Mouse (Mus musculus): Measurements from ENCODE around the gene Prdx2. TPM values are rescaled to one million over a fixed set of nuclear protein-coding genes. Genes with fewer than 3 reads are reported as not detected.

Gene Prdx2
- total RNA-seq, 2 experiments from 2014 or later, result 151 to 245 TPM

DNA sequence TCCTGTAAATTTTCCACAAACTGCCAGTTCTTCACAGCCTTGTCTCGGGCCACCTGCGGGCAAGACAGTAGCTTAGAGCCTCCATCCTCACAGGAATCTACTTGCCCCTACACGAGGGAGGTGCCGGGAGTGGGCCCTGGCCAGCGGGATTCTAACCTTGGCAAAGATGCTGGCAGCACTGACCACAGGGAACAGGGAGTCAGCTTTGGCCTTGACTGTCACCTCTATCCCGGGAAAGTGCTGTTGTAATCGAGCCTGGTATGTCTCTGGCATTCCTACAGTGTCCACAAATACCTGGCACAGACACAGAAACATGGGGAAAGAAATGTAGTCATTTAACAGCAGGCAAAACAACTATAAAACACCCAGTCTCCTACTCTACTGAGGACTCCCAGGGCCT, 9.6 kb upstream of the Prdx2 start:
- no peak overlapping the region for H3K27ac ChIP-seq
- intact Hi-C loops (cut with DNase I), result no loop called here

DNA sequence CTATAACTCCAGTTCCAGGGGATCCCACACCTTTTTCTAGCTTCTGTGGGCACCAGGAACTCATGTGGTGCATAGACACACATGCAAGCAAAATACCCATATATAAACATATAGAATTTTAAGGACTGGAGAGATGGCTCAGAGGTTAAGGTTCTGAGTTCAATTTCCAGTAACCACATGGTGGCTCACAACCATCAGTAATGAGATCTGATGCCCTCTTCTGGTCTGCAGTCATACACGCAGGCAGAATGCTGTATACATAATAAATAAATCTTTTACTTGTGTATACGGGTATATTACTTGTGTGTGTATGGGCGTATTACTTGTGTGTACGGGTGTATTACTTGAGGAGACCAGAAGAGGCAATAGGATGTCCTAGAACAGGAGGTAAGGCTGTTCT, 5.4 kb upstream of the Prdx2 start:
- TF ChIP-seq CTCF (IDR thresholded peaks at IDR 0.05), result no peak
- no peak overlapping the region for H3K27ac ChIP-seq
- no peak for DNase-seq
- intact Hi-C loops (cut with DNase I), result no loop called here
- H3K4me3 ChIP-seq, result no peak overlapping the region

More for the DNA sequence above, 9.6 kb upstream of the Prdx2 start:
- no peak for TF ChIP-seq CTCF (IDR thresholded peaks at IDR 0.05)
- peak; percentile 29 for DNase-seq
- no peak overlapping the region for H3K4me3 ChIP-seq

DNA sequence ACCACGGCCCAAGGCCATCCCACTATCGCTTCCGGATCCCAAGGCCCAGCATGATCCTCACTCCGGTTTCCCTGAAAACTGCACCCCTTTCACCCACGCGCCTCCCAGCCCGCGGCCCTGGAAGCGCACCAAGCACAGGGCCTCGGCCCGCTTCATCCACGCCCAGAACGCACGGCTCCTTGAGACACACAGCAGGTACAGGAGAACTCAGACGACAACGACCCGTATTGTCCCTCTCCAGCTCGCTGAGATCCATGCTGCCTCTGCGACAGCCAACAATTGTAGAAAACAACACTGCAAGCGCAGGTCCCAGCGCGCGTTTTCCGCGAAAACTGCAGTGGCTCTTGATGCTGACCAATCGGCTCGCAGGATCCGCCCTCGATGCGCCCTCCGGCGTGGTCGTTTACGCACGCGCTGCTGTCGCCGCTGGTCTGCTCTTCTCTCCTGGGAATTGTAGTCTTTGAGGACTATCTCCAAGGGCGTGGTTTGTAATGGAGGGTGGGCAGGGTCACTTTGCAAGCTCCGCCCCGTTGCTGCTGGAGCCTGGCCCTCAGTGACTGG, 3.6 kb upstream of the Prdx2 start:
- DNase-seq, result peak; percentile 95
- intact Hi-C loops (cut with DNase I), result loop anchor here (5.0 kb wide), 1 partner anchor 61 kb away; the partner anchor contains the start of genes Asna1 and Trir
- Histone ChIP-seq H3K27ac (peak overlapping the region; percentile 81), H3K4me3 (peak overlapping the region; percentile 90)
- TF ChIP-seq CTCF (IDR thresholded peaks at IDR 0.05), result no peak

DNA sequence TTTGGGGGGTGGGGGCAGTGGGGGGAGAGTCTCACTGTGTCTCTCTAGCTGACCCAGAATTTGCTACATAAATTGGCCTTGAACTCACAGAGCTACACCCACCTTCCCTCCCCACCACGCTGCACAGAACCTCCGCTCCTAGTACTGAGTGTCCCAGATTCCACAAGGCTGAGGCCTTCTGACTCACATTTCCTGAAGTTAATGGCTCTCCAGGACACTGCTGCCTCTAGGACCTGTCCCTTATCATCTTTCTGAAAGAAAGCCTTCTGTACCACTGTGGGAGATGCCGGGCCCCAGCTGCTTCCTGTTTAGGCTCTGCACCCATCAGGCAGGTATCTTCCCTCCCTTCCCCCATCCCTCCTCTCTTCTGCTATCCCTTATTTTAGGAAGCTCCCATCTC, 2.8 kb upstream of the Prdx2 start:
- H3K4me3 ChIP-seq, result no peak overlapping the region
- DNase-seq, result no peak
- intact Hi-C loops (cut with DNase I), result loop anchor here (5.0 kb wide), 1 partner anchor 61 kb away; the partner anchor contains the start of genes Asna1 and Trir
- no peak for TF ChIP-seq CTCF (IDR thresholded peaks at IDR 0.05)
- H3K27ac ChIP-seq, result peak overlapping the region; percentile 81

DNA sequence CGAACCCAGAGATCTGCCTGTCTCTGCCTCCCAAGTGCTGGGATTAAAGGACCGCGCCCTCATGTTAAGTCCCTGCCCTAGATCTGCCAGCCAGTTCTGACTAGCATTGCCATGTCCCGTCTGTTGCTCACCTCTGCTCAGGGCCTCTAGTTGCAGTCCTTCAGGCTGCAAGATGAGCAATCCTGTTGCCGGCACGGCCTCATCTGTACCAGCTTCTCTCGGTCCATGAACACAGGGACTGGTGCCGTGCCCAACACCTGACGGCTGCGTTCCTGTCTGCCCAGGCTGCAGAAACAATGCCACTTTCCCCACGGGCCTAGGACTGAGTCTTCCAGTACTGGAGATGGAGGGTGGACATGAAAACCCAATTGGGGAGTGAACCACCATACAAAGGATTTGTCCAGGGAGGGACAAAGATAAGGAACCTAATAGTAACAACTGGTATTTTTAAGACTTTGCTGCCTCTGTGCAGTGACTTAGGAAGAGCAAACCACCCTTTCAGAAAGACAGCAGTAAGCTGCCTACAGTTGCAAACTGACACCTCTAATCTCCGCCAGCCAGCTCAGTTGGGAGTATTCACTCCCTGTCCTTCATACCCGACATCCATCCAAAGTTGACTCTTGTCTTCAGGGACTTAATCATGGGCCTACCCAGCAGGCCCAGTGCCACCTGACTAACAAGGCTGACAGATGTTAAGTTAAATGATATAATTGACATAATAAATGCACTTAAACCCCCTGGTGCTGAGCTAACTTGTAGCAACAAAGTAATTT, 1.7 kb upstream of the Prdx2 start:
- H3K4me3 ChIP-seq, result no peak overlapping the region
- DNase-seq, result peak; percentile 25
- no peak for TF ChIP-seq CTCF (IDR thresholded peaks at IDR 0.05)
- intact Hi-C loops (cut with DNase I), result loop anchor here (5.0 kb wide), 1 partner anchor 60 kb away; the partner anchor contains the start of genes Asna1 and Trir
- 0 out of 2 replicates have a peak overlapping the region, but pooled peaks have one; percentile 16 for H3K27ac ChIP-seq

DNA sequence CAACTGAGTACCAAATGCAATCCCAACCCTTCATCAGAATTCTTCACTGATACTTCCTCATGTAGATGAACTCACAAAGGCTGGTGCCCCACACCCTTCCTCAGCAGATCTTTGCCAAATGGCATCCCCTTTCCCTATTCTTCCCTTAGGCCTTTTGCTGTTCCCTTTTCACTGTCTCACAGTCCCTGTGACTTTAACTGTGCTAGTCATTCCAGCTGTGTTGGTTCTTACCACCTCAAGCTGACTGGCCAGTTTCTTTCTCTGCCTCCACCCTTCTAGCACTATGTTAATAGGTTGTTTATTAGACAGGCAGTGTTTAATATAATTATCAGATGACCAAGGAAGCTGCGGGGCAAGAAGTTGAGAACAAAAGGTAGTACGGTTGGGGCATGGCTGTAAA, 737 bp upstream of the Prdx2 start:
- DNase-seq, result no peak
- intact Hi-C loops (cut with DNase I), result loop anchor here (5.0 kb wide), 1 partner anchor 59 kb away; the partner anchor contains the start of genes Asna1 and Trir
- Histone ChIP-seq H3K4me3 (peak overlapping the region; percentile 81), H3K27ac (peak overlapping the region; percentile 94)
- no peak for TF ChIP-seq CTCF (IDR thresholded peaks at IDR 0.05)

DNA sequence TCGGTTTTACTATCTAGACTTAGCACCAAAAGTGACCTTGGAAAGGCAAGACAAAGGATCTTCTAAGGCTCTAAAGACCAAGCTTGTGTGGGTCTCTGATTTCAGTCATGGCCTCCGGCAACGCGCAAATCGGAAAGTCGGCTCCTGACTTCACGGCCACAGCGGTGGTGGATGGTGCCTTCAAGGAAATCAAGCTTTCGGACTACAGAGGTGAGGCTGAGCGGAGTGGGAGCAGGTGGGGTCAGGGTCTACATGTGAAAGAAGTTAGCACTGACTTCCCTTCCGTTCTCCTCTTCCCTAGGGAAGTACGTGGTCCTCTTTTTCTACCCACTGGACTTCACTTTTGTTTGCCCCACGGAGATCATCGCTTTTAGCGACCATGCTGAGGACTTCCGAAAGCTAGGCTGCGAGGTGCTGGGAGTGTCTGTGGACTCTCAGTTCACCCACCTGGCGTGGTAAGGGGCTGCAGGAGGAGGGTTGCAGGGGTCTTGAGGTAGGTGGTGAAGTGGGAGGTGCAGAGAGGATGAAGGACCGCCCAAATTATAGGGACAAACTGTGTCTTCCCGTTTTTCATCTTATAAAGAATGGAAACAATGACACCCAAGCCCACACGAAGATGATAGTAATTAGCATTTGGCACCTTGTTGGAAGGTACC, 876 bp downstream of the Prdx2 start:
- intact Hi-C loops (cut with DNase I), result loop anchor here (10.0 kb wide), 1 partner anchor 305 kb away; the partner anchor contains the start of gene Ier2
- Histone ChIP-seq H3K27ac (peak overlapping the region; percentile 94), H3K4me3 (peak overlapping the region; percentile 81)
- TF ChIP-seq CTCF (IDR thresholded peaks at IDR 0.05), result no peak
- peak; percentile 30 for DNase-seq

DNA sequence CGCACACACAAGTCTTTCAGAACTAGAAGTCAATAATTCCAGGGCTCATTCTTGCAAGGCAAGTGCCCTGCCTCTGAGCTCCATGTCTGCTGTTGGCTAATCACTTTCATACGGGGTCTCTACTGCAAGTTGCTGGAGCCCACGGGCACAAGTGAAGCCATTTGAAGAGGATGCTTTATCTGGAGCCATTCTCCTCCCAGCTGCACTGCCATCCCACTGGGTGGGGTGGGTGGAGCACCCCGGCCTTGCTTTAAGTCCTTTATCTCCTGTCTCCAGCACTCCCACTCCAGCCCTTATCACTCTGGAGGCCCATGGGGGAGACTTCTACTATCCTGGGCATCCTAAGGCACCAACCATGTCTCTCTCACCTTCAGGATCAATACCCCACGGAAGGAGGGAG, 1.5 kb downstream of the Prdx2 start:
- TF ChIP-seq CTCF (IDR thresholded peaks at IDR 0.05), result no peak
- intact Hi-C loops (cut with DNase I), result loop anchor here (10.0 kb wide), 1 partner anchor 306 kb away; the partner anchor contains the start of gene Ier2
- no peak for DNase-seq
- Histone ChIP-seq H3K4me3 (peak overlapping the region; percentile 81), H3K27ac (no peak overlapping the region)

DNA sequence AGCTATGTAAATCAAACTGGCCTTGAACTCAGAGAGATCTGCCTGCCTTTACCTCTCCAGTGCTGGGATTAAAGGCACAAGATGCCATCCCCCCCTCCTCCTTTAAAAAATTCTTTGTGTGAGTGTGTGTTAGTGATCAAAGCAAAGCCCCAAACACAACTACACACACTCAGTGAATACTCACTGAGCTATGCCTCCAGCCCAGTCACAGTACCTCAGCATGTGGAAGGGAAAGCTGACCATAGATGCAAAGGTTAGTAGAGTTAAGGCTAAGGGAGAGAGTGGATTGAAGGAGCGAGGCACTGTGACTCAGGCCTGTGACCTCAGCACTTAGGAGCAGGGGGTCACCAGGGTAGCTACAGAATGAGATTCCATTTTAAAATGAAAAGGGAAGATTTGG, 3.7 kb downstream of the Prdx2 start:
- H3K27ac ChIP-seq, result peak overlapping the region; percentile 70
- no peak for TF ChIP-seq CTCF (IDR thresholded peaks at IDR 0.05)
- intact Hi-C loops (cut with DNase I), result loop anchor here (10.0 kb wide), 1 partner anchor 308 kb away; the partner anchor contains the start of gene Ier2
- no peak overlapping the region for H3K4me3 ChIP-seq
- DNase-seq, result no peak

DNA sequence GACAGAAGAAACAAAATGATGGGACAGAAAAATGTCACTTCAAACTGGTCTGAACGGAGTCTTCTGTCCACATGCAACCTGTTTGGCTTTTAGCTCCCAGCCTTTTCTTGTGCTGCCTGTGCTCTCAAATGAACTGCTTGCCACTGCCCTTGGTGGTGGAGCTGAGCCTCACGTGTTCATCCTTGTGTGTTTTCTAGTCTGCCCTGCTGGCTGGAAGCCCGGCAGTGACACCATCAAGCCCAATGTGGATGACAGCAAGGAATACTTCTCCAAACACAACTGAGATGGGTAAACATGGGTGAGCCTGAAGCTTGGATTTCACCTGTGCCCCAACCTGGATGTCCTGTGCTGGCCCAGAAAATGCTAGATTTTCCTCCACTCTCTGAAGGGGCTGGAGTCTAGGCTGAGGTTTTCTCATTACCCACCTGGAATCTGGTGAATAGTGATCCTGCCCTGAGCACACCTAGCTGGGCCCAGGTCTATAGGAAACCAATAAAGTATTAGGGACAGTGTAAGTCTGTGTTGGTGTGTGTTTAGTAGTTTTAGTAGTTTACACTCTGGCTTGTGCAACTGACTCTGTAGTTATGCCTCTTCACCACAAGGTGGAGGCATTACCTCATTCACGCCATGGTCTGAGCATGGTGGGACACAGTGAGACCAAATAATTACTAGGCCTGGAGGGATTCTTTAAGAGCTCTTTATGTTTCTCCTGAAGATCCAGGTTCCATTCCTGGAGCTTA, 4.6 kb downstream of the Prdx2 start:
- peak; percentile 96 for TF ChIP-seq CTCF (IDR thresholded peaks at IDR 0.05)
- H3K27ac ChIP-seq, result peak overlapping the region; percentile 70
- DNase-seq, result peak; percentile 72
- no peak overlapping the region for H3K4me3 ChIP-seq
- intact Hi-C loops (cut with DNase I), result loop anchor here (10.0 kb wide), 1 partner anchor 309 kb away; the partner anchor contains the start of gene Ier2

DNA sequence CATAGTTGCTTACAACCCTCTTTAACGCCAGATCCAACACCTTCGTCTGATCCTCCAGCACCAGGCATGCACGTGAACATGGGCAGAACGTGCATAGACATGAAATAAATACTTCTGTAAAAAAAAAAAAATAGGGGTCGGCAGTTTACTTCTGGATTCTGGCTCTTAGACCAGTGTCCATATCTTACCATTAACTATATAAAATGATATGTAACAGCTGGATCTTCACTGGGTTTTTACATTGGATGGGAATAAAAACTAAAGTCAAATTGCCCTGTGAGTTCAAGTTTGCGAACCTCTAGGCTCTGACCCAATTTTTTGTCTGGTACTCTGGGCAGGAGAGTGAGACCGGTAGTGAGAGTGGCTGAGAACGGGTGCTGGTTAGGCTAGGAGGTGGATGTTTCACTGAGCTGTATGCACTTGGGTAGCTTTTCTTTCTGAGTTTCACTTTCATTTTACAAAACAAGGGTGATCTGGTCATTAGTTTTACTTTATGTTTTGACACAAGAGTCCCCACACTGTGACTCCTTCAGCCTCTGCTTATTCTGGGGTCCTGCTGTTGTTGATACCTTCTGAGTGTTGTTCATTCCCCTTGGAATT, 5.3 kb downstream of the Prdx2 start:
- intact Hi-C loops (cut with DNase I), result loop anchor here (1.0 to 10.0 kb wide), 4 partner anchors 16 to 310 kb away; partner anchors contain the start of genes Calr, Dhps, Hook2 and Ier2
- no peak for TF ChIP-seq CTCF (IDR thresholded peaks at IDR 0.05)
- no peak for DNase-seq
- H3K4me3 ChIP-seq, result no peak overlapping the region
- H3K27ac ChIP-seq, result peak overlapping the region; percentile 100
